Mouse (Mus musculus) activated CD4-positive, CD25-positive, alpha-beta regulatory T cell, adult 4 months (primary cell): ENCODE results near the gene Cdca7. TPM values are rescaled to one million over a fixed set of nuclear protein-coding genes. Genes with fewer than 3 reads are reported as not detected.
A peak's percentile ranks its signal among the peaks of the same experiment; 100 is the strongest.

Source experiments
- ATAC-seq: one replicate; pipeline ENCODE4 v1.8.0; 2017
- polyA plus RNA-seq, 2 experiments: library from polyadenylated mRNA; unstranded; fragments of 100-300 nt; shearing (Covaris generic); gene quantifications; one replicate each; pipeline ENCODE4 v1.2.1; 2017

Cdca7 gene
- polyA plus RNA-seq, result 10 to 100 TPM; 31.9 to 53.0 TPM

DNA sequence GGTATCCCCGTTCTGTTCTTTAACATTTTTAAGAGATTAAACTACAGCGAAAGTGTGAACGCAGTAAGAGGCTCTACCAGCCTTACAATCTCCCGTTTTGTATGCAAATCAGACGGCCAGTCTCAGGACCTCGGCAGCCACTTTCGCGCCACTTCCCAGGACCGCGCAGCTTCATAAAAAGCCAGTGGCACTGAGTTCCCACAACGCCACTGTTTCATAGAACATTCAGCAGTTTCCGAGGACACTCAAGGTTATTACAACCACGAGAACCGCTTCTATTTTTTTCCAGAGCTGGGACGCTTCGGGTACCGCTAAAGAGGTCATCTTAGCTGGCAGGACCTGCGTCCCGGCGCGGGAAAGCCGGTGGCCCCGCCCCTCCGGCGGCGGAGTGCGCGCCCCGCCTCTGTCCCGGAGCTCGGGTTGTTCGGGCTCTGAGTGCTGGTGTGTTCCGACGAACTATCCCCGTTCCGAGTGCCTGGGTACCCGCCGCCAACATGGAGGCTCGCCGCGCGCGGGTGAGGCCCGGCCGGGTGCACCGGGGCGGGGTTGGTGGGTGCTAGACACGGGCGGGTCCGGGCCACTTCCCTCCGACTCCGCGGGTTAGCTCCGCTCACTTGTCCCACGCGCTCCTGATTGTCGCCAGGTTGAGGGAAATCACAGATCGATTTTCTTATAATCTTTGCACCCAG lies at the start of gene Cdca7:
Gene Cdca7, plus strand, starts transcription at position 363 of the 689 bp plus-strand sequence.
- ATAC-seq, result peak; percentile 86

DNA sequence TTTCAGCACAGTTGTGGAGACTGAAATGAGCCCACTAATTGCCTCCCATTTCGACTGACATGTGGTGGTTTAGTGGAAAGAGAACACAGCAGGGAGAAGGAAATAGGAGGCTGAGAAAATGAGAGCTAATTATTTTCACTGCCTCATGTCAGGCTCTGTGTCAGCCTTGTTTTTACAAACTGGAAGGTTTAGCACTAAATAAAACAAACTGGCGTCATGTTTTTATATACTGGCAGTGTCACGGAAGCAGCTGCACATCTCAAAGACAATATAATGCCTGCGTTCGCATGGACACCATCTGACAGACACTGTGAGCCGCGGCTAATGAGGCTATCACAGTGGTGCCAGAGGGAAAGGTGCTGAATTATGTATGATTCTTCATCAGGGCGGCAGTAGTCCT lies 49.2 kb upstream of the Cdca7 start:
- no peak for ATAC-seq

DNA sequence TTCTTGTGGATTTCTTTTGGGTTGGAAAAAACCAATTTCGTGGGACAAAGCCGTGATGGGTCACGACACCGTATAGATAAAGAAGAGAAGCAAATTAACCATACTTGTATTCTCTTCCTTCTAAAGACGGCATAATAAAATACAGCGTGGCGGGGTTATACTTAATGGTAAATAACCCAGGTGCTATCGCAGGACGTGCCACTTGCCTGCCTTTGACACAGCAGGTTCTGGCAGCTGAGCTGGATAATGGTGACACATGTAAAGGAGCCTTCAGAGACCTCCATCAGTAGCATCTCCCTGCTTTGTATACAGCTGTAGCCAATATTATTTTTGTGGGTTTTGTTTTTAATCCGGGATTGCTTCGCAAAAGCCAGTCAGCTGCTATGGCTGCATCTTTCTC lies 48.7 kb upstream of the Cdca7 start:
- ATAC-seq, result no peak

DNA sequence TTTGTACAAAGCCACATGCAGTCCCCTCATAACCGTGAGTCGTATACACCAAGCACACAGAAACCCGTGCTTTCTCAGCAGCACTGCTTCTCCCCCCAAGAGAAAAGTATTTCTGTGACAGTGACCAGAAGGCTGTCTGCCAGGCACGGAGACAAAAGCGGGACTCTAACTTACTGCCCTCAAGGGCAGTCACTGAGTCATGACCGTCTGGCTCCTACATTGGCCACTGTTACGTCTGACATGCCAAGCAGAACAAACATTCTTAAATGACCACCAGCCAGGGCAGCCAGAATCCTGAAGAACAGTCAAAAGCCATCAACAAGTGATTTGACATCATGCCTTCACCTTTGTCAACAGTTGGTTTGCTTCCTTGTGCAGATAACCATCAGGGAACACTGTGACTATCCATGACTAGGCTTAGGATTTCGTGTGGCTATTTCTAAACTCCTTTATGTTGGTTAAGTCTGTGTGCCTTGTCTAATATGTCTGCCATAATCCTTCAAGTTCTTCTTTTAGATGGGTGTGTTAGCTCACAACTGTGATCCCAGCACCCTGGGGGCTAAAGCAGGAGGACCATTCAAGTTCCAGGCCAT lies 36.9 kb upstream of the Cdca7 start:
- no peak for ATAC-seq

DNA sequence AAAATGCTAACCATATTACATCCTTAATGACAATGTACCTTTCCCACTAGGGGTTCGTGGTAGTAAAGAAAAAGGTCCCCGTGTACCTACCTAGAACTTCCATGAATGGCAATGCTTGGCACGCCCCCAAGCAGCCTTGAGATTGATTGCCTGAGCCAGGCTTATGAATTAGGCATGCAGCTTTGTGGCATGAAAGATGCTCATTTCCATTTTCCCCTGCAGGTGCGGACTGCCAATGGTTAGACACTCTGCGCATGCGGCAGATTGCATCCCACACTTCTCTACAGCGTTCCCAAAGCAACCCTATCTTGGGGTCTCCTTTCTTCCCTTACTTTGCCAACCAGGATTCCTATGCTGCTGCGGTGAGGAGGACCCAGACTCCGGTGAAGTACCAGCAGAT lies 34.9 kb upstream of the Cdca7 start:
- ATAC-seq, result no peak

DNA sequence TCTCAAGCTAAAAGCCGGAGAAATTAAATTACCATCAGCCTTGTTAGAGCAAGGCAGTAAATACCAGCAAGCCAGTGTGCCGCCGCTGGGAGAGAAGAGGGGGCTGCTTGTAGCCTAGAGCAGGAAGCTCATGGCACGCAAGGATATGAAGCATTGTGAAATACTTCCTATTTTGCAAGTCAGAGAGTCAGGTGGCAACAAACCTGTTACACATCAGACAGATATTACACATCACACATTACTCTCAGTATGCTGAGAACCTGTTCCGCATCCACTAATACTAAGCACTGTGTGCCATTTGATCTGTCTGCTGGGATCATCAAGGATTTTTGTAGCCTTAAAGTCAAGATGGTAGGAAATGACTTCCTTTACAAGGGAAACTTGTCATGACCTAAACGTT lies 33.1 kb upstream of the Cdca7 start:
- no peak for ATAC-seq

DNA sequence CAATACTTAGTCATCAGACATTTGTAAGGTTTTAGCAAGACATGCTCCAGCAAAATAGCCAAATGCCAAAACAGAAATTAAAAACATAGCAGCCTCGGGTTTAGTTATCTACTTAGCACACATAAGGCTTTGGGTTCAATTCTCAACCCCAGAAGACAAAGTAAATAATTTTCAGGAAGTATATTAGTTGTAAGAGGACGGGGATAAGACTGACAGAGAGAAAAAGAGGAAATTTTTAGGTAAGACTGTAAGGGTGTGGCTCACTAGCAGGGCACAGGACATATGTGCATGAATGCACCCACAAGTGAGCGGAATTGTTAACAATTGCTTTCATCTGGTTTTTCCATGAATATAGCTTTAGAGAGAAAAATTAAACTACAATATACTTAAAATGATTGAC lies 32.0 kb upstream of the Cdca7 start:
- ATAC-seq, result no peak

DNA sequence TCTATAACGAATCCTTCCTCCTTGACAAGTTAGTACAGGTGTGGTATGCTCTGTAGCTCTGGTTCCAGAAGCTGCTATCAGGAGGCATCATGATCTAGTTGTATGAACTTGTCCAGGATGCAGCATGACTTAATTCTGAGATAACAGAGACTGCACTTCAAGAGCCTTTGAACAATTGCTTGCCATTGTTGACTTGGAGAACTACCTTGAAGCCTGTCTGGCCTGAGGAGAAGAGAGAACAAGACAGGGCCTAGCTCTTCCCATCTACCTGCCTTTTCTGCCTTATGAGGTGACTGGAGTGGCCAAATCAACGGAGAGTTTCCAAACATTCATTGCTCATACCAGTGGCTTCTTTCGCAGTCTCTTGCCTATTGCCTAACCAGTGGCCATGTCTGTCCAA lies 29.9 kb upstream of the Cdca7 start:
- ATAC-seq, result no peak

DNA sequence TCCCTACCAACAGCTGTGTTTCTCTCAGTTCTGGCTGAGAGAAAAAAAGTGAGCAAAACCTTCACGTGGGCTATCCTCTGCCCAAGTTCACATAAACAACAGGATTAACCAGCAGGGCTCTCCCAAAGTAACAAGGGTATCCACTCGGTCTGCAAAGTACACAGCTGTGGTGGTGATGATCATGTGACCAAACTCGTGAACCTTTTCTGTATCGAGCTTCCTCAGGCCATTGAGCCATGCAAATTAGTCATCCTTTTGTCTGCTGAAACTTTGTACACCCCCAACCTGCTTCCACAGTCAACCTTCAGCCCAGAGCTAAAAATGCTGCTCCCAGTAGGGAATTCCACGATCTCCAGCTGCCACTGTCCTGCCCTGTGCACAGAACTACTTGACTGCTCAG lies 29.3 kb upstream of the Cdca7 start:
- no peak for ATAC-seq

DNA sequence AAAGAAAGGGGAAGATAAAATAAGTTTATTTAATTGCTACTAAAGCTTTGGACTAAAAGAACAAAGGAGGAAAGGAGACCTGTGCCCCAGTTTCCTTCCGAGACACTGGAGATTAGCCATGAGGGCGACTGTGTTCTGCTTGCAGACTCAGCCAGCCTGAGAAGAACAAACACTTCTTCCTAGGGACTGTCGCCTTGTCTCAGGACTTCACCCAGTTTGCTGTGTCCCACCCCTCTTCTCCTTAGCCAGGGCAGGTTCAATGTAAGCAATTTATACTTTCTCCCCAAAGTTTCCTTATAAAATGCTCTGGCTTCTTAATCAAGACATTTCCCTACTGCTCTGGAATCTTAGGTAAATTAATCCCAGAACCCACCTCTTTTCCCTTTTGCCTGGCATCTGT lies 22.4 kb upstream of the Cdca7 start:
- ATAC-seq, result no peak

DNA sequence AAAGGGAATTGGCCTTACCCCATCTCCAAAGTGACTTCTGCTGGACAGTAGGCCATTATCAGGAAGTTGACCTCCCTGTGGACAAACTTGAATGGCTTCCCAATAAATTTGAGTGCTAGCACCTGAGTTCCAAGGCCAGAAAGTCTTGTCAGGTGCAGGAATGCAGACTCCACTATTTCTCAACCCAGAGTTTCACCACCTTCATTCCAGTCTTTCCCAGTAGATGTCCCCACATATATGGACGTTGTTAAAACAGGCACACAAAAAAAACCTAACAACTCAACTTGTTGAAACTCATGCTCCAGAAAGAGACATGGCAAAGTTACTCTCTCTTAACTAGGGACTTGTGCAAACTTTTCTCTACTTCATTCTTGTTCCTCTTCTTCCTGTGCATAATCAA lies 19.8 kb upstream of the Cdca7 start:
- no peak for ATAC-seq

DNA sequence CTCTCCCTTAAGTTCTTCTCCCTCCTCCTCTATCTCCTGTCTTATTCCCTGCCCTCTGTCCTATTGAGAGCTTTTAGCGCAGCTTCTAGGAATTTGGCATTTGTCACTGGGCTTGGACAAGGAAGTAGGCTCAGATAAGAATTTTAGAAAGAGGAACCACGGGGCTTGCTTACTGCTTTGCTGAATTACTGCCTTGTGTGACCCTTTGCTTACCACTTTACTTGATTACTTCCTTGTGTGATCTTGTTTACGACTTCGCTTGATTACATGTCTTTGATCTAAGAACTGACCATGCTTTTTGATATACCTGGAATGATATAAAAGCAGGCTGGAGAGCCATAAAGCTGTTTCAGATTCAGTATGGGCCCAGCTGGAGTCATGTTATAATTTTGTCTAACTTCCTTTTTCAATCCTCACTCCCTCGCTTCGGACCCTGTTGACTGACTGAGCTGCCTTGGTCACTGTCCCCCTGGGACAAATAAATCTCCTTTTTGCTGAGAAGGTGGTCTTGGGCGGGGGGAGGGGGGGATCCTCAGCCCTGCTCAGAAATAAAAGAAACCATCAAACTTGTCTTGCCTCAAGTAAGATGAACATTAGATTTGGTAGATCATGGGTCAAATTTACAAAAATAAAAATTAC lies 11.5 kb upstream of the Cdca7 start:
- ATAC-seq, result no peak

DNA sequence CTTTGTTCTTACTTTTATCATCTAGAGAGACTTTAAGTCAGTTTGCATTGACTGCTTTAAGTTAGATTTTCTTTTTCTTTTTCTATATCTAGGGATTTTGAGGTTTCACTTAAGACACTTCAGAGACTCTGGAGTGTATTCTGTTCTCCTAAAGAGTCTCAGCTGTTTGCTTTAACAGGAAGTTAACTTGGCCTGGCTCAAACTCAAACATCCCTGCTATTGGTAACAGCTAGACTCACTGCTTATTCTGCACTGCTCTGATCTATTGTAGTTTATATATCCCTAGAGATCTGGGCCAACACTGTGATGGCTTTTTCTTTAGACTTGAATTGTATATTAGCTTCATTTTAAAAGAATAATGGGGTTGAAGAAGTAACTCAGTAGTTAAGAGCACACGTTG lies 8.4 kb upstream of the Cdca7 start:
- no peak for ATAC-seq

DNA sequence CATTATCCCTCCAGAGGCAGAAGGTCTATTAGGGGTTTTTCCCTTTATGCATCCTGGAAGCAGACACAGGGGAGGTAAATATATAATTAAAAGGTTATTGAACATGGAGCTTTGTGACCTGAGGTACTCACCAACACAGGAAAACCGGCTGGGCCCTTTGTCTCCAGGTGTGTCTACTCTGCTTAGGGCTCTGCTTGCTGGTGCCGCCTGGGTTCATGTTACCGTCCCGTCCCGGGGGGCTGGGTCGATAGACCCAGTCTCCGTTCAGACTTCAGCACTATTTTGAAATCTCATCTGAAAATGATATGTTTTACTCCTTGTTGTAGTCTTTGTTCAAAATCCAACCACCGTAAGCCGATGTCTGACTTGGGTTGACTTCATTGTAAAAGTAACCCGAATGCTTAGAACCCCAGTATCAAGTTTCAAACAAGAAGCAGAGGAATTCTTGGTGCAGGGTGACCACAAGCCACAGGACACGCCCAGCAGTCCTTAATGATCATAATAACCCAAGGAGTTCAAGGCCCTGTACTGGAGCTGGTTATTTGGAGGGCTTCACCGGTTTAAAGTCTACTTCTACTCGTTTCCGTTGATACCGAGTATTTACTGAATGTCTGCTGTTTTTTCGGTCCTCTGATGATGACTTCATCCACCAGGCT lies 4.4 kb upstream of the Cdca7 start:
- no peak for ATAC-seq

DNA sequence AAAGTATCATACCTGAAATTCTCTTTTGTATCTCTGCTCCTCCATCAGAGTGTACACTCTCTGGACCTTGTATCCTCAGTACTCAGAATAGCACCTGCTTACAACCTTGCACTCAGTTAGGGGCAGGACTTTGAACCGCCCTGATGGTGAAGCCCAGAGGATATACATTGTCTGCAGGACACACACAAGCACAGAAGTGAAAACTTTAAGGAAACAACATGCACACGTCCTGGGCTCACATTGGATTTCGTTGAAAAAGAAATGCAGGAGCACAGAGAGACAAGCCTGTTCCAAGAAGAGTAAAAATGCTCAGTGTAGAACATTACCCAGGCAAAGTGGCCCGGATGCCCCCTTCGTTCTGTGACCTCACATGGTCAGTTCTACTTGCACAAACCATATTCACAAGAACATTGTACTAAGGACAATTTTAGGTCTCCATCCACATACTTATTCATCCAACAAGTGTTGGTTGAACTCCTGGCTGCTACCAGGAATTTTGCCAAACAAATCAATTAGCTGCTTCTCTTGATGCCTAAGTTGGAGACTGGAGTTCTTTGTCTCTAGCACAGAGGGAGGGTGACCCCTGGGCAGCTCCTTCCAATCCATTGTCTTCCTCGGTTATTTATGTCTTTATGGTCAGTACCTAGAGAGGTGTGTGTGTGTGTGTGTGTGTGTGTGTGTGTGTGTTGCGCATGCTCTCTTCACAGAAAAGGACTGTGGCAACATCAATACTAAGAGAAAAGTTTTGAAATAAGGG lies 1.2 kb upstream of the Cdca7 start:
- no peak for ATAC-seq

DNA sequence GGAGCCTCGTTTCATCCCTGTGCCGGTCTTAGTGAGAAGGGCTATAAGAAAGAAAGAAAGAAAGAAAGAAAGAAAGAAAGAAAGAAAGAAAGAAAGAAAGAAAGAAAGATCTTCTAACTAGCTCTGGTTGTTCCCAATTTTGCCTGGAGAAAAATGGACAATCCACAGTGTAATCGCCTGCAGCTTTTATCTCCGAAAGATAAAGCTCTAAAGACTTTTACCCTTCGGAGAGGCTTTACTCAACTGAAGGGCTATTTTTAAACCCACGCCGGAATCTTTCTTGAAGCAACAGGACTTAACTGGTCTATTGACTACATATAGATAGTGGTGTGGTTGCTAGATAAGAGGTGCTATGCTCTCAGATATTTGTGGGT lies 549 bp upstream of the Cdca7 start:
- no peak for ATAC-seq

DNA sequence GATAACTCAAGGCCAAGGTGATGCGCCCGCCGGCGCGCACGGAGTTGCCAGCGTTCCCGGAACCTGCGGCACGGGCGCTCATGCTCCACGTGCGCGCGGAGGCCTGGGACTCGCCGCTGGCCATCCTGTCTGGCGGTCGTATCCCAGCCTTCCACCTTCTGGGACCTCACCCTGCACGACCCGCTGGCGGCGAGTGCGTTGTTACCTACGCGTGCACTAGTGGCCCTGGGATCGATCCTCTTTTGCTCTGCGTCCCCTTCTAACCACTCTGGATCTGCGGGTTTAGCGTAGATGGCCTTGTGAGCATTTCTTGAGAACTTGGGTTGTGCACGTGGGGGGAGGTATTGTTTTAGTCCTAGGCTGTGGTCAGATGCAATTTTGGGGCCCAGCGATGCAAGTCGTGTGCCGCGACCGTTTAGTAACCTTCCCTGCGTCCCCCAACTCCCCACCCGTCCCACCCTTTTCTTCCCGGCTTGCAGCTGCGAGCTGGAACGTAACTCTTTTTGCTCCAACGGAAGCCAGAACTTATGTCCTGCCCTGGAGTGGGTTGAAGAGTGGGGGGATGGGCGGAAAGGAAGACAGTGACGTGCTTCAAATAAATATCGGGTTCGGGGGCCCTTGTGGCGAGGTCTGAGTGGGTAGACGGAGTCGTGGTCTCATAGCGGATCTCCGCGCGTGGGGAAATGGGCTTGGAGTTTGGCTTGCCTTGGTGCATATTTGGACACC lies 690 bp downstream of the Cdca7 start:
- peak; percentile 24 for ATAC-seq

DNA sequence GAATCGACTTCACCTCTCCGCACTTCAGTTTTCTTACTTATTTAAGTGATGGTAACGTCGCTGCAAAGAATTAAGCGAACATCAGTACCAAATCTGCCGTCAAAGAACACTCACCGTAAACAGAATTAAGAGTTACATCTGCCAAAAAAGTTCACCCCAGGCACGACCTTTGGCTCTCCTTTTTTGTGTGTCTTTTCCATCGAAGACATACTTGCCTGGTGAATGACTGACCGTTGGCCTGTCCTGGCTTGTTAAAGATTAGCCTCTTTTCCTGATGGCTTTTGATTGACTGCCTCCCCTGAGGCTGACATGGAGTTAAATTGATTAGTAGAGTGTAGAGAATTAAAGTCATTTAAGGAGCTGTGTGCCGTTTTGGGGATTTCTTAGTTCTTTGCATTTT lies 1.3 kb downstream of the Cdca7 start:
- peak; percentile 7 for ATAC-seq

DNA sequence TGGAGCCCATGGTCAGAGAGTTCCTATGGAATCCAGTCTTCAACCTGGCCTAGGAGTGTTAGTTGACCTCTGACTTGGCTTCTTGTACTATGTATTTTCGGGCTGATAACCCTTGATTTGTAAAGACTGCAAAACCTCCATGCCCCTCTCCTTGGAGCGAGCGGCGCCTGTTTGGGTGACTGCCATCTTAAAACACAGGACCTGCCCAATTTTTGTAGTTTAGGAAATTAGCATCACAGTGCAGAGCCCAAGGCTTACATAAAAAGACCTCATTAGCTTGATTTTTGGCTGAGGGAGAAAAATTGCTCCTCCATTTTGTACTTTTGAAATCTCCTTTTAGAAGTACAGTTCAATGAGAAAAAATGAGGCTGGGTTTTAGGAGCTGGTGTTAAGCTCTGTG lies 2.2 kb downstream of the Cdca7 start:
- no peak for ATAC-seq

DNA sequence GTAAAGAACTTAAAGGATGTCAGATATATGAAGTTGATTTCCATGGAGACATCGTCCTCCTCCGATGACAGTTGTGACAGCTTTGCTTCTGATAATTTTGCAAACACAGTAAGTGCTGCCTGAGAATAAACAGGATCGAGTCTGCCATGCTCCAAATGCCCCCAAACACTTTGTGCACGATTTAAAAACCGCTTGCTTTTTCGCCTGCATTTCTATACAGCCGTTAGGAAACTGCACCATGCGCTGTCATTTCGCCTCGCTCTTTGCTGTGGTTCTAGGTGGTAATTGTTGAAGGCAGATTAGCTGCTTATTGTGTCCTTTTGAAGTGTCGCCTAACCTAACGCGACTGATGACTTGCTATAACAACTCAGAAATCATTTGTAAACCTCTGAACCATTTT lies 3.0 kb downstream of the Cdca7 start:
- ATAC-seq, result no peak

DNA sequence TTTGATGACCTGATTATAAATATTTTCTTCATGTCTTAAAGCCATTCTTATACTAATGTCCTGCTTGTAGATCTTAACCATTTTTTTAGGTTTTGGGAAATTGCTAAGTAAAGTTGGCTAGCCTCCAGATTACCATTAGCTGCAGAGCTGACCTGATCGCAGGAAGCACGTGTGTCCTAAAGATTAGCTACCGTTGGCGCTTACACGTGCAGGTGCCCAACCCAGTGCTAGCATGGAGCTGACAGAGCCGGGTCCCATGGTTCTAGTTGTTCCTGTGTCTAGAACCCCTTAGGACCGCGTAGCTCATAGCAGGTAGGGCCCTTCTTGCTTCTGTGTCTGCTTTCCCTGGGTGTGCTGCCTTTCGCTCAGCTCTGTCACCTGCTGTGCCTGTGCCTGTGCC lies 3.9 kb downstream of the Cdca7 start:
- ATAC-seq, result no peak

DNA sequence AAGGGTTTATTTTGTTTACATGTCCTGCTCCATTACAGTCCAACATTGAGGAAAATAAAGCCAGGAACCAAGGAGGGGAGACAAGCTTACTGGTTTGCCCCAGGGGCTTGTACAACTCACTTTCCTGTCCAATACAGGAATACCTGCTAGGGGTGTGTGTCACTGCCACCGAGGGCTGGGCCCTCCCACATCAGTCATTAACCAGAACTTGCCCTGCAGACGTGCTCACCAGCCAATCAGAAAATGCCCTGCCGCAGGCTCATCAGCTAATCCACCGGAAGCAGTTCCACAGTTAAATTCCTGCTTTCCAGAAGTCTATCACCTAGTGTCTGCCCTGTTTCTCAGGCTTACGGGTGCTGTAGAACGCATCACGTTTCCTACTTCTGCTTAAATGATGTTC lies 15.7 kb downstream of the Cdca7 start:
- ATAC-seq, result no peak

DNA sequence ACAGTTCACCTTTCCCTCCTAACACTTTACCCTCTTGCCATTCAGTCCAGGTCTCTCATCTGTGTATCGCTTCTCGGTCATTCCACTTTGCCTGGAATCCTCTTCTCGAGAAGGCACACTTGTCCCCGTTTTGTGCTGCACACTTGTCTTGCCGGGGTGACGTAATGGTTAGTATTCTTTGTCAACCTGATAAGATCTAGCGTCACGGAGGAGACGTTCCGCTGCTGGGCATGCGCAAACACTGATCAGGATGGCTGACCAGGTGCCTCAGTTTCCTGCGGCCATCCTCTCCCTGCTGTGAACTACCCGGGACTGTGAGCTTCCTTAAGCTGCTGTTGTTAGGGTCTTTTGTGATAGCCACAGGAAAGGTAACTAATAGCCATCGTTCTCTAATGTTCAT lies 17.1 kb downstream of the Cdca7 start:
- ATAC-seq, result peak; percentile 72
